Comparison of ENCODE assay signal across 15 mouse cellular contexts in the genomic region with DNA sequence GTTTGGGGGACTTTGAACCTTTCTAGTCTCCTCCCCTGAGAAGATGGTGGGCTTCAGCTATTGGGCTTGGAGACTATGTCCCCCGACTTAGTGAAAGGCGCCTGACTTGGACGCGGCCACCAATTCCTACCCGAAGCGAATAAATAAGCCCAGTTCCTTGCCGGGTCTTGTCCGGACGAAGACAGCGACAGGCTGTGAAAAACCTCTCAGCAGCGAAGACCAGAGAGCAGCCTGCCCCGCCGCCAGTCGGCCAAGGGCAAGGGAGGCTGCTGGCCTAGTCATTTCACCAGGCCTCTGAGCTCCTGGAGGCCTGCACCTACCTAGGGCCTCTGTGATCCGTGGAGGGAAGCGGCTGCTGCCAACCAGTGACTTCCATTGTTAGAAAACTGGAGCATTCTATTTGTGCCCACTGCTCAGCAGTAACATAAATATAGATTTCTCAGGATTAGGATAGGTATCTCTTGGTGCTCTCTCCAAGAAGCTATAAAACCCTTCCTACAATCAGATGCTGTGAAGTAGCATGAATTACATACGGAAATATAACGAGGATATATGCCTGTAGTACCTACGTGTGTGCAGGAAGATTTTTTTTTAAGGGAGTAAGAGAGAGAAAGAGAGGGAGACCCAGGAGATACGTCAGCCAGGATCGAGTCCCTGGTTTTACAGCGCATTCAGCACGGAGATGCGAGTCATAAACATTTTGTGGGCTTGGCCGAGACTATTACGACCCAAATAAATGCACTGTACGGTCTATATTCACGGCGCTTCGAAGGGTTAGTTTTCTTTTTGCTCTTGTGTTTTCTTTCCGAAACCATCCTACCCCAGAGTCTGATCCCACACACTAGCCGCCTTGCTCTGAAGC. TPM values are rescaled to one million over a fixed set of nuclear protein-coding genes. Genes with fewer than 3 reads are reported as not detected.
A peak's percentile ranks its signal among the peaks of the same experiment; 100 is the strongest.
DNase-seq lines count a peak whose midpoint lies in the region; ATAC-seq lines count a peak whose summit lies in the region.
"Had no signal": no experiment of that assay in that cellular context is flagged by ENCODE, and none has a peak within 500 bp of the region (broad histone marks: within the 10 kb centered on the region; RNA-seq: fewer than 3 reads in every experiment).

No protein-coding gene starts in this region.

- no peak overlapping the region for H3K9ac ChIP-seq in hindbrain, embryonic 16.5 days (ENCODE audit: low read depth, low read length)
- no peak overlapping the region for H3K9ac ChIP-seq in embryonic facial prominence, embryonic 15.5 days
- no peak overlapping the region; the same call in 1 of the 2 replicates for H3K9ac ChIP-seq in stomach, embryonic 14.5 days (replicated peaks; ENCODE audit: low read depth, low read length)
- H3K9ac ChIP-seq in midbrain, embryonic 15.5 days, result no peak overlapping the region
- H3K9ac ChIP-seq: forebrain, postnatal 0 days had no signal

- no peak for ATAC-seq in hindbrain, embryonic 16.5 days
- no peak for ATAC-seq in embryonic facial prominence, embryonic 15.5 days (ENCODE audit: insufficient number of reproducible peaks, low FRiP score, low TSS enrichment, low read depth)
- no peak for ATAC-seq in stomach, embryonic 14.5 days (ENCODE audit: insufficient number of reproducible peaks, insufficient read depth, low FRiP score, low read depth)
- no peak for ATAC-seq in midbrain, embryonic 15.5 days (replicated peaks)

- 11% methylated on average over 32 of the region's 32 CpGs for WGBS in hindbrain, embryonic 10.5 days
- WGBS in hindbrain, embryonic 16.5 days, result 14% methylated on average over 32 of the region's 32 CpGs
- WGBS in embryonic facial prominence, embryonic 15.5 days, result 23% methylated on average over 32 of the region's 32 CpGs
- WGBS in stomach, embryonic 14.5 days, result 25% methylated on average over 32 of the region's 32 CpGs
- 10% methylated on average over 32 of the region's 32 CpGs for WGBS in midbrain, embryonic 15.5 days

- intact Hi-C loops in left cerebral cortex, postnatal 10 days (cut with DNase I), result loop anchor here (2.0 to 10.0 kb wide), 3 partner anchors 348 to 1405 kb away; no protein-coding TSS in a partner anchor

- peaks cover 100% of the 10 kb centered on the region for H3K27me3 ChIP-seq in hindbrain, embryonic 10.5 days (ENCODE audit: insufficient read depth, poor library complexity, severe bottlenecking)
- peaks cover 61% of the 10 kb centered on the region for H3K27me3 ChIP-seq in hindbrain, embryonic 16.5 days (replicated peaks; ENCODE audit: control insufficient read depth, insufficient read depth, low read length)
- H3K27me3 ChIP-seq in embryonic facial prominence, embryonic 15.5 days, result peaks cover 100% of the 10 kb centered on the region
- peaks cover 60% of the 10 kb centered on the region for H3K27me3 ChIP-seq in stomach, embryonic 14.5 days (ENCODE audit: control insufficient read depth, insufficient read depth, low read length)
- peaks cover 98% of the 10 kb centered on the region for H3K27me3 ChIP-seq in midbrain, embryonic 15.5 days (replicated peaks)
- H3K27me3 ChIP-seq: CH12.LX had no signal

- peak; percentile 67 for DNase-seq in hindbrain, embryonic 10.5 days (ENCODE audit: low spot score)
- DNase-seq in kidney, postnatal 10 days, result peak; percentile 76
- no peak for DNase-seq in left cerebral cortex, postnatal 10 days (ENCODE audit: extremely low spot score in 1 of 2, low spot score in 2 of 2)
- DNase-seq in thymus, postnatal 4 days, result no peak
- DNase-seq: cerebellum, postnatal 36 days; forebrain, postnatal 0 days had no signal

- H3K4me1 ChIP-seq in hindbrain, embryonic 10.5 days (replicated peaks), result peaks cover 22% of the 10 kb centered on the region
- peaks cover 7% of the 10 kb centered on the region for H3K4me1 ChIP-seq in hindbrain, embryonic 16.5 days (ENCODE audit: control insufficient read depth, insufficient read depth, low read depth, low read length)
- H3K4me1 ChIP-seq in embryonic facial prominence, embryonic 15.5 days, result peaks cover 30% of the 10 kb centered on the region
- H3K4me1 ChIP-seq in stomach, embryonic 14.5 days (ENCODE audit: control insufficient read depth, insufficient read depth, low read length), result 0 out of 2 replicates have a peak, but pooled peaks cover 4% of the 10 kb centered on the region
- peaks cover 17% of the 10 kb centered on the region for H3K4me1 ChIP-seq in midbrain, embryonic 15.5 days

- H3K27ac ChIP-seq in hindbrain, embryonic 10.5 days, result no peak overlapping the region
- H3K27ac ChIP-seq in hindbrain, embryonic 16.5 days (ENCODE audit: low read depth, low read length), result no peak overlapping the region
- no peak overlapping the region for H3K27ac ChIP-seq in embryonic facial prominence, embryonic 15.5 days (replicated peaks)
- H3K27ac ChIP-seq in stomach, embryonic 14.5 days (ENCODE audit: low read length), result peak overlapping the region; percentile 35; the same call in 1 of the 2 replicates
- no peak overlapping the region for H3K27ac ChIP-seq in midbrain, embryonic 15.5 days

- no peaks in the 10 kb centered on the region for H3K36me3 ChIP-seq in hindbrain, embryonic 10.5 days
- no peaks in the 10 kb centered on the region for H3K36me3 ChIP-seq in hindbrain, embryonic 16.5 days (ENCODE audit: control insufficient read depth, insufficient read depth, low read length)
- no peaks in the 10 kb centered on the region for H3K36me3 ChIP-seq in embryonic facial prominence, embryonic 15.5 days
- no peaks in the 10 kb centered on the region for H3K36me3 ChIP-seq in stomach, embryonic 14.5 days (ENCODE audit: control insufficient read depth, insufficient read depth, low read length)
- H3K36me3 ChIP-seq in midbrain, embryonic 15.5 days (replicated peaks), result no peaks in the 10 kb centered on the region

- no peaks in the 10 kb centered on the region for H3K9me3 ChIP-seq in hindbrain, embryonic 10.5 days
- no peaks in the 10 kb centered on the region for H3K9me3 ChIP-seq in hindbrain, embryonic 16.5 days (ENCODE audit: control insufficient read depth, low read length)
- H3K9me3 ChIP-seq in embryonic facial prominence, embryonic 15.5 days (replicated peaks), result no peaks in the 10 kb centered on the region
- no peaks in the 10 kb centered on the region for H3K9me3 ChIP-seq in stomach, embryonic 14.5 days (ENCODE audit: control insufficient read depth, low read depth, low read length)
- no peaks in the 10 kb centered on the region for H3K9me3 ChIP-seq in midbrain, embryonic 15.5 days

- no peak overlapping the region for H3K4me2 ChIP-seq in hindbrain, embryonic 16.5 days (ENCODE audit: low read length)
- no peak overlapping the region for H3K4me2 ChIP-seq in embryonic facial prominence, embryonic 15.5 days (replicated peaks)
- peak overlapping the region; percentile 22 for H3K4me2 ChIP-seq in stomach, embryonic 14.5 days (replicated peaks; ENCODE audit: low read depth, low read length)
- H3K4me2 ChIP-seq in midbrain, embryonic 15.5 days, result no peak overlapping the region

- H3K4me3 ChIP-seq in hindbrain, embryonic 10.5 days, result no peak overlapping the region
- no peak overlapping the region for H3K4me3 ChIP-seq in hindbrain, embryonic 16.5 days (ENCODE audit: low read length)
- 0 out of 2 replicates have a peak overlapping the region, but pooled peaks have one; percentile 52 for H3K4me3 ChIP-seq in embryonic facial prominence, embryonic 15.5 days (replicated peaks)
- peak overlapping the region; percentile 49; the same call in 1 of the 2 replicates for H3K4me3 ChIP-seq in stomach, embryonic 14.5 days (ENCODE audit: low read depth, low read length)
- no peak overlapping the region for H3K4me3 ChIP-seq in midbrain, embryonic 15.5 days

RNA-seq across cellular contexts. Expression of a gene that starts 1.4 kb away (rescaled TPM):
- not detected in 2 replicates for polyA plus RNA-seq in hindbrain, embryonic 10.5 days (2016; fragmentation: Nextera tagmentation; extraction: Ambion mirVana)
- 9.0 and 21.1 TPM in 2 replicates for polyA plus RNA-seq in hindbrain, embryonic 16.5 days (2015; fragmentation: Nextera tagmentation; extraction: Ambion mirVana)
- polyA plus RNA-seq in embryonic facial prominence, embryonic 15.5 days (2015; fragmentation: Nextera tagmentation; extraction: Ambion mirVana), result not detected in 2 replicates
- polyA plus RNA-seq in stomach, embryonic 14.5 days (2014; fragmentation: Nextera tagmentation; extraction: Ambion mirVana), result 13.7 and 13.9 TPM in 2 replicates
- not detected in 2 replicates for polyA plus RNA-seq in midbrain, embryonic 15.5 days (2015; fragmentation: Nextera tagmentation; extraction: Ambion mirVana)
- total RNA-seq in left cerebral cortex, postnatal 10 days (2021), result not detected
- total RNA-seq: forebrain, postnatal 0 days; midbrain, postnatal 0 days had no signal
- polyA plus RNA-seq: forebrain, postnatal 0 days; midbrain, postnatal 0 days had no signal

RNA-seq across cellular contexts. Expression of a gene that starts 7.1 kb away (rescaled TPM):
- polyA plus RNA-seq in hindbrain, embryonic 10.5 days (2016; fragmentation: Nextera tagmentation; extraction: Ambion mirVana), result not detected in 2 replicates
- polyA plus RNA-seq in hindbrain, embryonic 16.5 days (2015; fragmentation: Nextera tagmentation; extraction: Ambion mirVana), result not detected in 2 replicates
- not detected in 2 replicates for polyA plus RNA-seq in embryonic facial prominence, embryonic 15.5 days (2015; fragmentation: Nextera tagmentation; extraction: Ambion mirVana)
- polyA plus RNA-seq in stomach, embryonic 14.5 days (2014; fragmentation: Nextera tagmentation; extraction: Ambion mirVana), result not detected in 2 replicates
- polyA plus RNA-seq in midbrain, embryonic 15.5 days (2015; fragmentation: Nextera tagmentation; extraction: Ambion mirVana), result not detected in 2 replicates
- not detected for total RNA-seq in left cerebral cortex, postnatal 10 days (2021)
- total RNA-seq: CH12.LX; forebrain, postnatal 0 days; layer of hippocampus, postnatal 14 days; midbrain, postnatal 0 days had no signal
- polyA plus RNA-seq: forebrain, postnatal 0 days; heart, postnatal 0 days; midbrain, postnatal 0 days; spleen, adult 2 months had no signal

RNA-seq across cellular contexts. Expression of a gene that starts 7.1 kb away (rescaled TPM):
- polyA plus RNA-seq in hindbrain, embryonic 10.5 days (2016; fragmentation: Nextera tagmentation; extraction: Ambion mirVana), result 3.6 and 9.7 TPM in 2 replicates
- polyA plus RNA-seq in hindbrain, embryonic 16.5 days (2015; fragmentation: Nextera tagmentation; extraction: Ambion mirVana), result 12.9 and 13.9 TPM in 2 replicates
- polyA plus RNA-seq in embryonic facial prominence, embryonic 15.5 days (2015; fragmentation: Nextera tagmentation; extraction: Ambion mirVana), result 0.11 and 0.13 TPM in 2 replicates
- polyA plus RNA-seq in stomach, embryonic 14.5 days (2014; fragmentation: Nextera tagmentation; extraction: Ambion mirVana), result 15.5 and 16.0 TPM in 2 replicates
- polyA plus RNA-seq in midbrain, embryonic 15.5 days (2015; fragmentation: Nextera tagmentation; extraction: Ambion mirVana), result not detected in 2 replicates
- total RNA-seq in left cerebral cortex, postnatal 10 days (2021), result not detected
- total RNA-seq: forebrain, postnatal 0 days; layer of hippocampus, postnatal 14 days had no signal
- polyA plus RNA-seq: forebrain, postnatal 0 days; midbrain, postnatal 0 days had no signal

RNA-seq across cellular contexts. Expression of a gene that starts 10.7 kb away (rescaled TPM):
- not detected in 2 replicates for polyA plus RNA-seq in hindbrain, embryonic 10.5 days (2016; fragmentation: Nextera tagmentation; extraction: Ambion mirVana)
- 0.48 and 2.4 TPM in 2 replicates for polyA plus RNA-seq in hindbrain, embryonic 16.5 days (2015; fragmentation: Nextera tagmentation; extraction: Ambion mirVana)
- polyA plus RNA-seq in embryonic facial prominence, embryonic 15.5 days (2015; fragmentation: Nextera tagmentation; extraction: Ambion mirVana), result 0.13 TPM in 1 of 2 replicates, not detected in the other
- polyA plus RNA-seq in stomach, embryonic 14.5 days (2014; fragmentation: Nextera tagmentation; extraction: Ambion mirVana), result 1.5 and 1.9 TPM in 2 replicates
- not detected in 2 replicates for polyA plus RNA-seq in midbrain, embryonic 15.5 days (2015; fragmentation: Nextera tagmentation; extraction: Ambion mirVana)
- not detected for total RNA-seq in left cerebral cortex, postnatal 10 days (2021)
- total RNA-seq: forebrain, postnatal 0 days; layer of hippocampus, postnatal 14 days; midbrain, postnatal 0 days had no signal
- polyA plus RNA-seq: forebrain, postnatal 0 days; heart, postnatal 0 days; midbrain, postnatal 0 days had no signal

RNA-seq across cellular contexts. Expression of a gene that starts 11.7 kb away (rescaled TPM):
- not detected in 2 replicates for polyA plus RNA-seq in hindbrain, embryonic 10.5 days (2016; fragmentation: Nextera tagmentation; extraction: Ambion mirVana)
- polyA plus RNA-seq in hindbrain, embryonic 16.5 days (2015; fragmentation: Nextera tagmentation; extraction: Ambion mirVana), result 9.4 and 9.9 TPM in 2 replicates
- not detected in 2 replicates for polyA plus RNA-seq in embryonic facial prominence, embryonic 15.5 days (2015; fragmentation: Nextera tagmentation; extraction: Ambion mirVana)
- 3.4 TPM in 2 replicates for polyA plus RNA-seq in stomach, embryonic 14.5 days (2014; fragmentation: Nextera tagmentation; extraction: Ambion mirVana)
- not detected in 2 replicates for polyA plus RNA-seq in midbrain, embryonic 15.5 days (2015; fragmentation: Nextera tagmentation; extraction: Ambion mirVana)
- total RNA-seq in left cerebral cortex, postnatal 10 days (2021), result not detected
- total RNA-seq: forebrain, postnatal 0 days; layer of hippocampus, postnatal 14 days; midbrain, postnatal 0 days had no signal
- polyA plus RNA-seq: forebrain, postnatal 0 days; heart, postnatal 0 days; midbrain, postnatal 0 days; spleen, adult 2 months had no signal

Comparison
In these comparisons a context has a peak if more than half of its experiments do, and no peak if none do; other contexts are left out.
1. DNase-seq: peak in hindbrain, embryonic 10.5 days (single experiment) and kidney, postnatal 10 days (single experiment); none in left cerebral cortex, postnatal 10 days (0 of 2) and thymus, postnatal 4 days (single experiment).
2. H3K4me3 ChIP-seq: peak in embryonic facial prominence, embryonic 15.5 days (single experiment) and stomach, embryonic 14.5 days (single experiment); none in hindbrain, embryonic 10.5 days (single experiment), hindbrain, embryonic 16.5 days (single experiment) and midbrain, embryonic 15.5 days (single experiment).